8 mouse cellular contexts compared by ENCODE assay signal in the genomic region with DNA sequence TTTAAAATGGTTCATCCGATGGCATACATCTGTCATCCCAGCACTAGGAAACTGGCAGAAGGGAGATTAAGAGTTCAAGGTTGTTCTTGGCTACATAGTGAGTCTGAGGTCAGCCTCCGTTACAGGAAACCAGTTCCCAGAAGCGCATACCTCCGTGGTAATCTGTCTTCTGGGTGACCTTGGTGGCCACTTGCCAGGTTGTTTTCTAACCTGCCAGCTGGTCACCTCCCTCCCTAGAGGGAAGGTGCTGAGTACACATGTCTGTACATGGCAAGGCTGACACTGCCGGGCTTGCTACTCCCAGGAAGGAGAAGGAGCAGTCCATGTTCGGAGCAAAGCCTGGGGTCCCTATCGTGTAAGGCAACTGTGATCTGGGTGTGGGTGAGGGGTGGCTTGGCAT. TPM values are rescaled to one million over a fixed set of nuclear protein-coding genes. Genes with fewer than 3 reads are reported as not detected.
DNase-seq lines count a peak whose midpoint lies in the region.
"Had no signal": no experiment of that assay in that cellular context is flagged by ENCODE, and none has a peak within 500 bp of the region (broad histone marks: within the 10 kb centered on the region; RNA-seq: fewer than 3 reads in every experiment).

No protein-coding gene starts in this region.

- H3K27me3 ChIP-seq in forebrain, embryonic 10.5 days (ENCODE audit: poor library complexity, severe bottlenecking): peaks cover 23% of the 10 kb centered on the region
- H3K27me3 ChIP-seq: neural tube, embryonic 13.5 days had no signal

- no peak overlapping the region for H3K27ac ChIP-seq in forebrain, embryonic 10.5 days
- H3K27ac ChIP-seq: neural tube, embryonic 13.5 days had no signal

- no peaks in the 10 kb centered on the region for H3K36me3 ChIP-seq in forebrain, embryonic 10.5 days (replicated peaks)
- H3K36me3 ChIP-seq: neural tube, embryonic 13.5 days had no signal

- peaks cover 19% of the 10 kb centered on the region for H3K4me1 ChIP-seq in forebrain, embryonic 10.5 days

- peak; percentile 49 for DNase-seq in urinary bladder, postnatal 14 days (ENCODE audit: low spot score)
- DNase-seq in urinary bladder, postnatal 25 days (ENCODE audit: low spot score): no peak
- DNase-seq in gastrocnemius, postnatal 14 days: peak; percentile 47
- peak; percentile 54 for DNase-seq in kidney, postnatal 14 days
- DNase-seq in frontal cortex, postnatal 25 days (ENCODE audit: low spot score in 2 of 2): no peak
- DNase-seq in forebrain, embryonic 10.5 days (ENCODE audit: extremely low spot score, low spot score): no peak
- DNase-seq in thymus, postnatal 25 days: no peak

- intact Hi-C loops in gastrocnemius, postnatal 14 days (cut with DNase I; ENCODE audit: low total_unique reads): no loop called here

- no peaks in the 10 kb centered on the region for H3K9me3 ChIP-seq in forebrain, embryonic 10.5 days
- H3K9me3 ChIP-seq: neural tube, embryonic 13.5 days had no signal

- H3K4me3 ChIP-seq in forebrain, embryonic 10.5 days: no peak overlapping the region
- H3K4me3 ChIP-seq: neural tube, embryonic 13.5 days had no signal

- 85% methylated on average over 7 of the region's 7 CpGs for WGBS in forebrain, embryonic 10.5 days

RNA-seq across cellular contexts. Expression of a gene that starts 16.6 kb away (rescaled TPM):
- total RNA-seq in gastrocnemius, postnatal 14 days (2021): under 1 TPM in 1 of 2 experiments, not detected in 1; 0.04 TPM
- polyA plus RNA-seq in forebrain, embryonic 10.5 days (2016; fragmentation: Nextera tagmentation; extraction: Ambion mirVana): not detected in 2 replicates
- polyA plus RNA-seq: neural tube, embryonic 13.5 days had no signal

RNA-seq across cellular contexts. Expression of a gene that starts 40.3 kb away (rescaled TPM):
- total RNA-seq in gastrocnemius, postnatal 14 days (2021): under 1 TPM in 1 of 2 experiments, not detected in 1; 0.04 TPM
- 0.02 and 0.11 TPM in 2 replicates for polyA plus RNA-seq in forebrain, embryonic 10.5 days (2016; fragmentation: Nextera tagmentation; extraction: Ambion mirVana)

Comparison
In these comparisons a context has a peak if more than half of its experiments do, and no peak if none do; other contexts are left out.
1. DNase-seq: peak in urinary bladder, postnatal 14 days (single experiment), gastrocnemius, postnatal 14 days (single experiment) and kidney, postnatal 14 days (single experiment); none in urinary bladder, postnatal 25 days (single experiment), frontal cortex, postnatal 25 days (0 of 2), forebrain, embryonic 10.5 days (single experiment) and thymus, postnatal 25 days (single experiment).